Mouse (Mus musculus) hematopoietic stem cell, adult 5-6 weeks (primary cell): ENCODE data around the gene BC049352. TPM values are rescaled to one million over a fixed set of nuclear protein-coding genes. Genes with fewer than 3 reads are reported as not detected.

Experiments used
- ATAC-seq, 2 experiments: fragments of 125-278 bp in 1 of 2; replicated peaks in 1 of 2; 2 replicates each; pipeline ENCODE4 v1.8.0; 2016 to 2017; ENCODE audit warnings: inconsistent platforms in 2 of 2, mild to moderate bottlenecking in 2 of 2, moderate number of reproducible peaks in 2 of 2, low read depth in 1 of 2, moderate TSS enrichment in 1 of 2; ENCODE audit not compliant: low FRiP score in 2 of 2, poor library complexity in 2 of 2, severe bottlenecking in 2 of 2, insufficient read depth in 1 of 2, low TSS enrichment in 1 of 2
- total RNA-seq: library from RNA; stranded (forward); fragments of 172-1452, 232-1000 nt; gene quantifications from 2 replicates; pipeline ENCODE4 v1.2.3, GENCODE M21; 2017

BC049352 gene
- total RNA-seq, 1 experiment from 2014 or later: 1.3 TPM

GRCm38 (mm10) chr9:45267099-45267498, 85.3 kb downstream of the BC049352 start:
- ATAC-seq: no peak

DNA sequence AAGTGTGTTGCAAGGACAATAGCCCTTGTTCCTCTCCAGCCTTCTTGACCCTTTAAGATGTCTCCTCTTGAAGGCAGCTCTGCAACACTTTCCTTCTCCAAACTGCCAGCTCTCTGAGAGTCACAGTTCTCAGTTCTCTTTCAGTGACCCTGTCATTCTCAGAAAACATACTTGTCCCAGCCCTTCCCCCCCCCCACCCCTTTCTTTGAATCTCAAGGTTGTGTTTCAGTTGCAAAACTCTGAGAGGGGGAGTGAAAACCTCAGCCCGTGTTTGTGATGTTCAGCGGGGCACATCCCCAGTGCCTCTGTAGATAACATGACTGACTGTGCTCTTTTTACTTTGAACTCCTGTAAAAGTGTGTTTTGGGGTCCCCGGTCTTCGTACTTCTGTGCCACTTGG, 86.3 kb downstream of the BC049352 start:
- ATAC-seq: no peak

DNA sequence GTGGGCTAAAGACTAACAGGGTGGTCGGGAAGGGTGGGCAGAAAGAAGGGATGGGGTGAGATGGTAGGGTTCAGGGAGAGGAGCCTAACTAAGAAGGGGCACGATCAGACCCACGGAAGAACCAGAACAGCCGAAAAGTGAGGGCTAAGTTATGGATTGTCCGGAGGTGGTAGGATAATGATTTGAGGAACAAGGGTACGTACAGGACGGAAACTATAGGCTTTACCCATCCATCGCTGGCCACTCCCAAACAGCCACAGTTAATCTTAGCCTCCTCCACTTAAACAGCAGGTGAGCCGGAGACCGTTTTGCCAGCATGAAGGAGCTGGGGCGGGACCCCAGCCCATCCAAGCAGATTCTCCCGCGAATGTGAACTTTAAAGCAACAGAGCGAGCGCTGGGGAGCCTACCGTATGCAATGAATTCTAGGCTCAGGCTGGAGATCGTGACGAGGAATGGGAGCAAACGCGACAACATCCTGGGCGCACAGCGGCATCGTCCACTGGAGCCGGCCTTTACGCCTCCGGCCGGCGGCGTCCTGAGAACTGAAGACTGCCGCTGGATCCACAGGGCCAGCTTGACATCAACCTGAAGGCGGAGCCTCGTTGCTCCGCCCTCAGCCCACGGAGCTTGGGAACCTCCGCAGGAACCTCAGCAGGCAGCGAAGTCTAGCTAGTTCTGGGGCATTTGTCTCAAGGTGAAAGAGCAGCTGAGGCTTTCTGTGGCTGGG, 87.0 kb downstream of the BC049352 start, which contains the start of gene Il10ra:
TSS of gene Il10ra (minus strand) at position 553 of the 729 bp plus-strand sequence.
- peak; percentile 69 to 79; a peak in 3 of 4 replicates for ATAC-seq

DNA sequence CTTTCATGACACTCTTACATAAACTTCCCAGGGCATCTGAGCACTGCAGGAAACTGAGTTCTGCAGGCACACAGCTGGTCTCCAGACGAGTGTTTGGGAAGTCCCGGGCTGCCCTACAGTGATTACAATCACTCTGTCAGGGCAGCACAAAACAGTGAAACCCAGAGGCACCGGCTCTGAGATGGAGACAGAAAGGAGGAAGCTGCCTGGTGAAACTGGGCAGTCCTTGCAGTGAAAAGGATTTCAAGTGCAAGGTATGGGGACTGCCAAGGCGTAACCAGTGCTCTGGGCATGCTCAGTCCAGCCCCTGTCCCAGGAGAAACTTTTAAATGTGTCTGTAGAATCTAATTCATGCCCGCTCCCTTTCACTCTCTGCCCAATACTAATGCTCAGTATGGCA, 90.4 kb downstream of the BC049352 start:
- 0 out of 4 replicates have a peak, but pooled peaks of 1 of the 2 experiments have one; percentile 12 for ATAC-seq

GRCm38 (mm10) chr9:45274218-45274617, 92.4 kb downstream of the BC049352 start:
- ATAC-seq: peak; percentile 97

DNA sequence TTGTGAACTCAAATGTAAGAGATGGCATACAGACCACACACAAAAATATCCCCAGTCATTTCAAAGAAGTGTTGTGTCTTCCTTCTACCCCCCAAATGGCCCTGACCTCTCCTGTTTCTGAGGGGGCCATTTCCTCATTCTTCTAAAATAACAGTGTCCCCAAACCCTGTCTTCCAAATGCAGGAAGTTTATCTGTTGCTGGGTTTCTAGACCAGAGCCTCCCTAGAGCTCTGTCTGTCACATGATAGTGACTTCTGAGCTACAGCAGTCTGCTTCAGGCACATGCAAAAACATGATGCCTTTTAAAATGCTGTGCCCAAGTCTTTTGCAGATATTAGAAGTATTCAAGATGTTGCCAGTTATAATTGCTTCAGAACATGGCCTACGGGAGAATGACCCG, 92.8 kb downstream of the BC049352 start:
- ATAC-seq: no peak; a peak in 1 of 4 replicates

DNA sequence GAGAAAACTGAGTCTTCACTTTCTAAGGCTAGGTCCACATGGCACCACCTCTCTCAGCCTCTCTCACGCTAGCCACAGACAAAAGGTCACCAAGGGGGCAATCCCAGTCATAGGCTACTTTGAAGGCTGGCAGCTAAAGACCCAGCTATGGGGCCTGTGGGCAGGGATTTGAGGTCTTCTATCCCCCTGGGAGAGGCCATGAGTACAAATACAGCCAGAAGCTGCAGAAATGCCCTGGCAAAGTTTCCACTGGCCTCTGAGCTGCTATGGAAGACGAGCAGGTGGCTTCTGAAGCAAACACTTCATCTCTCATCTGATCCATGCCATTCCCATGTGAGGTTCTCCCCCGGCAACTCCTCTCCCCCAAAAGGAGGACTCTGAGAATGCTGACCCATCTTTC, 98.3 kb downstream of the BC049352 start:
- no peak for ATAC-seq

GRCm38 (mm10) chr9:45280891-45281290, 99.1 kb downstream of the BC049352 start:
- ATAC-seq: peak; percentile 65 to 69

- no peak for ATAC-seq
Measured at GRCm38 (mm10) chr9:45282466-45282865, 100.7 kb downstream of the BC049352 start.

DNA sequence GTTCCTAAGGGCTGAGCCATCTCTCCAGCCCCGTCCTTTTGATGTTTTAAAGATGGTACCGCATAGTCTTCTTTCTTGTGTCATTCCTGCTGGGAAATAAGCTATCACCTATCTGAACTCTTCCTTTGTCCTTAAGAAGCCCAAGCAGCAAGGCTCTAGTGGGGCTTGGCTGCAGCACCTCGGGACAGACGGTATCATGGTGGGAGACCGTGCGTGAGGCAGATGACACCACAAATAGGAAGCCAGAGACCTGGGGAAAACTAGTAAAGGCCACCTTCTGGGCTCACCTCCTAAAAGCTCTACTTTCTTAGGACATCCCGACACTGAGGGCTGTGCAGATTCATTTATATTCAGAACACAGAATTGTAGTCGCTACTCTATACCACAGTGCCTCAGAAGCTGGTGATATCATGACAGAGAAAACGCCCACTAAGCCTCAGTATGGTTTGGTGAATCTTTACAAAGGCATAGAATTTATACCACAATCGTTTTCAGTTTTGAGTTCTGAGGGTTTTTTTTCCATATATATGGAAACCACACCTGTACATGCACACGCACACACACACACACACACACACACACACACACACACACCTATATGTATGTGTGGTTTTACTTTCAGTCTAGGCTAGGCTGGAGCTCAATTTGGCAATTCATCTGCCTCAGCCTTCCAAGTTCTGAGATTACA, 109.8 kb downstream of the BC049352 start:
- no peak for ATAC-seq

DNA sequence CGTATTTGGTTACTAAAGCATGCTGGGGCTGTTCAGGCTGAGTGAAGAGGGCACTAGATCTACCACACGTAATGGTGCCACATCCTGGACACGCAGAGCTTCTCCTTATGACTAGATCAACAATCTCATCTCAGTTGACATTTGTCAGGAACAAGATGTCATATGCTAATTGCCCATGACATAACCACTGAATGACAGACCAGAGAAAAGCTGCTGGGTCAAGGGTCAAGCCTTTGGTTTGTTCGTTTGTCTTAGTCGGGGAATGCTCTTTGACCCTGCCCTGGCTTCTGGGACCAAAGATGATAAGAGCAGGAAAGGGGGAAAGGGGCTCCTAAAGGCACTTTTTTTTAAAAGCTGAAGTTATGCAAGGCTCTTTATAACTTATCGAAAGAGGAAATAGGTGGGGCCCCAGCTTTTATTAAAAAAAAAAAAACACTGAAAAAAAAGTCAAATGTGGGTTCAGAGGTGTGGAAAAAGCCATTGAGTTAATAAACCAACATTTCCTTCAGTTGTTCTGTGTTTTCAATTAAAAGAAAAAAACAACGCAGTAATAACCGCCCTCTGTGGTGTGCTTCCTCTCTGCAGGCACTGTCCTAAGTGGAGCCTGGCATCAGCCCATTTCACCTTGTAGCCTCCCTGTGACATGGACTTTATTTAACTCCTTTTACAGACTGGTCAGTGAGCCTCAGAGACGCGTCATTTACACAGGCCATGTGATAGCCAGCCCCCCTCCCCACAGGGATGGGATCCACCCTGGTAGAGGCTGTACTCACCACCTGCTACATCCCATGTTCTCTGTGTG, 112.6 kb downstream of the BC049352 start:
- peak; percentile 45 to 50; a peak in 3 of 4 replicates for ATAC-seq

GRCm38 (mm10) chr9:45299231-45300006, 117.6 kb downstream of the BC049352 start:
- ATAC-seq: no peak

Other genes starting within 250 kb of the BC049352 start
- 29.6 and 39.3 TPM in 2 replicates for gene Ube4a, start 216.4 kb upstream of the BC049352 start, total RNA-seq
- 7.8 and 9.3 TPM in 2 replicates for gene Cd3g, start 201.6 kb upstream of the BC049352 start, total RNA-seq
- 0.19 TPM in 1 of 2 replicates, not detected in the other for gene Cd3d, start 200.2 kb upstream of the BC049352 start, total RNA-seq
- 0.20 TPM in 1 of 2 replicates, not detected in the other for gene Cd3e, start 172.4 kb upstream of the BC049352 start, total RNA-seq
- gene Mpzl2, start 142.2 kb upstream of the BC049352 start, total RNA-seq: 0.31 and 3.3 TPM in 2 replicates
- gene Mpzl3, start 126.8 kb upstream of the BC049352 start, total RNA-seq: 0.19 and 0.99 TPM in 2 replicates
- 1.7 and 3.3 TPM in 2 replicates for gene Jaml, start 102.8 kb upstream of the BC049352 start, total RNA-seq
- gene Scn2b, start 64.2 kb upstream of the BC049352 start, total RNA-seq: 0.44 TPM in 1 of 2 replicates, not detected in the other
- gene Scn4b, start 43.6 kb upstream of the BC049352 start, total RNA-seq: 0.25 TPM in 1 of 2 replicates, not detected in the other
- 0.31 TPM in 1 of 2 replicates, not detected in the other for gene Tmprss4, start 22.1 kb downstream of the BC049352 start, total RNA-seq
- 8.0 and 18.6 TPM in 2 replicates for gene Il10ra, start 87.1 kb downstream of the BC049352 start, total RNA-seq
- not detected in 2 replicates for gene Tmprss13, start 137.1 kb downstream of the BC049352 start, total RNA-seq
- gene Fxyd6, start 188.2 kb downstream of the BC049352 start, total RNA-seq: not detected in 2 replicates
- gene Fxyd2, start 217.7 kb downstream of the BC049352 start, total RNA-seq: 3.1 TPM in 1 of 2 replicates, not detected in the other
- gene Dscaml1, start 244.6 kb downstream of the BC049352 start, total RNA-seq: not detected in 2 replicates